Mouse (Mus musculus) CH12.LX (cell line): ENCODE measurements at regions not wholly inside any gene's neighbourhood (a gene's known extent, or its start where the extent isn't known, plus 50 kb on each side); places are given as distances from the start of the nearest gene placed in this dataset.

Experiments used
- DNase-seq: peaks from one replicate; pipeline ENCODE4 v3.0.0-alpha.2; 2013; ENCODE audit errors: extremely low read depth
- H3K27ac ChIP-seq: 2 replicates; pipeline ENCODE4 v1.5.1; 2012; ENCODE audit warnings: low read depth, mild to moderate bottlenecking, control low read depth, moderate library complexity; ENCODE audit not compliant: insufficient read depth
- H3K27me3 ChIP-seq: replicated peaks from 2 replicates; pipeline ENCODE3; 2012; ENCODE audit warnings: inconsistent platforms
- H3K36me3 ChIP-seq, 2 experiments: replicated peaks in 1 of 2; 2 replicates each; pipeline versions ENCODE3 to v1.6.1; 2012; ENCODE audit warnings: inconsistent platforms in 1 of 2, low read length in 1 of 2, mild to moderate bottlenecking in 1 of 2, mixed read lengths in 1 of 2, moderate library complexity in 1 of 2; ENCODE audit not compliant: control insufficient read depth in 1 of 2, insufficient read depth in 1 of 2
- H3K4me1 ChIP-seq, 2 experiments: 2 replicates each; pipeline ENCODE4 v1.6.1; 2012; ENCODE audit warnings: inconsistent platforms in 1 of 2, moderate library complexity in 1 of 2; ENCODE audit not compliant: insufficient read depth in 2 of 2, control insufficient read depth in 1 of 2
- H3K4me2 ChIP-seq: 2 replicates; pipeline ENCODE4 v1.6.1; 2012; ENCODE audit warnings: low read depth, mild to moderate bottlenecking, control low read depth; ENCODE audit not compliant: poor library complexity, insufficient read depth, severe bottlenecking
- H3K4me3 ChIP-seq, 3 experiments: fragments of 150-350 bp in 1 of 3; sonication (generic) in 1 of 3; replicated peaks in 1 of 3; 2 replicates each; pipeline versions ENCODE3 to v1.5.1; 2011 to 2012; ENCODE audit warnings: low read depth in 2 of 3, low read length in 2 of 3, mild to moderate bottlenecking in 2 of 3, moderate library complexity in 2 of 3, control low read depth in 1 of 3, improper control_type of control experiment in 1 of 3, inconsistent platforms in 1 of 3, mixed read lengths in 1 of 3; ENCODE audit not compliant: poor library complexity in 1 of 3
- H3K79me2 ChIP-seq: replicated peaks from 2 replicates; pipeline ENCODE4 v1.6.1; 2012; ENCODE audit warnings: mild to moderate bottlenecking, moderate library complexity; ENCODE audit not compliant: control insufficient read depth, poor library complexity, insufficient read depth, severe bottlenecking; ENCODE audit errors: extremely low read depth
- H3K9ac ChIP-seq: 2 replicates; pipeline ENCODE4 v1.6.1; 2012; ENCODE audit warnings: low read depth, mild to moderate bottlenecking, control low read depth, moderate library complexity; ENCODE audit not compliant: insufficient read depth
- H3K9me3 ChIP-seq: replicated peaks from 2 replicates; pipeline ENCODE3; 2012; ENCODE audit warnings: low read length, inconsistent platforms, mixed read lengths
- BHLHE40 ChIP-seq: IDR thresholded peaks from 2 replicates; pipeline ENCODE4 v1.6.1; 2011; ENCODE audit warnings: mild to moderate bottlenecking, low read depth, low read length, improper control_type of control experiment
- E2F4 ChIP-seq: IDR thresholded peaks from 2 replicates; pipeline ENCODE4 v1.6.1; 2011; ENCODE audit warnings: low read depth, low read length, improper control_type of control experiment; ENCODE audit not compliant: insufficient replicate concordance
- ELF1 ChIP-seq: IDR thresholded peaks from 2 replicates; pipeline ENCODE4 v1.6.1; 2014; ENCODE audit warnings: low read depth, mild to moderate bottlenecking, inconsistent platforms, low read length, improper control_type of control experiment
- HCFC1 ChIP-seq: IDR thresholded peaks from 2 replicates; pipeline ENCODE4 v1.6.1; 2012; ENCODE audit warnings: low read depth, mild to moderate bottlenecking, inconsistent platforms, low read length, improper control_type of control experiment
- IRF4 ChIP-seq: IDR thresholded peaks from 2 replicates; pipeline ENCODE4 v1.6.1; 2014; ENCODE audit warnings: low read depth, mild to moderate bottlenecking, inconsistent platforms, low read length, improper control_type of control experiment
- JUN ChIP-seq: IDR thresholded peaks from 2 replicates; pipeline ENCODE4 v1.6.1; 2011; ENCODE audit warnings: low read depth, mild to moderate bottlenecking, low read length, improper control_type of control experiment, moderate library complexity; ENCODE audit not compliant: insufficient read depth
- JUND ChIP-seq: conservative IDR thresholded peaks from 2 replicates; pipeline ENCODE4 v1.6.1; 2011; ENCODE audit warnings: low read depth, low read length, improper control_type of control experiment
- KAT2A ChIP-seq: IDR thresholded peaks from 2 replicates; pipeline ENCODE4 v1.6.1; 2012; ENCODE audit warnings: low read length, improper control_type of control experiment, inconsistent platforms; ENCODE audit not compliant: insufficient replicate concordance
- MAFK ChIP-seq: IDR thresholded peaks from 2 replicates; pipeline ENCODE4 v1.6.1; 2011; ENCODE audit warnings: low read length, improper control_type of control experiment; ENCODE audit not compliant: insufficient replicate concordance
- MAX ChIP-seq: IDR thresholded peaks from 2 replicates; pipeline ENCODE4 v1.6.1; 2011; ENCODE audit warnings: low read length, improper control_type of control experiment
- MAZ ChIP-seq: IDR thresholded peaks from 2 replicates; pipeline ENCODE4 v1.6.1; 2012; ENCODE audit warnings: low read depth, mild to moderate bottlenecking, inconsistent platforms, low read length, improper control_type of control experiment, moderate library complexity
- MEF2A ChIP-seq: IDR thresholded peaks from 2 replicates; pipeline ENCODE4 v1.6.1; 2014; ENCODE audit warnings: low read depth, mild to moderate bottlenecking, inconsistent platforms, low read length, improper control_type of control experiment, borderline replicate concordance
- MXI1 ChIP-seq: IDR thresholded peaks from 2 replicates; pipeline ENCODE4 v1.6.1; 2011; ENCODE audit warnings: mild to moderate bottlenecking, low read depth, low read length, improper control_type of control experiment
- MYC ChIP-seq: IDR thresholded peaks from 2 replicates; pipeline ENCODE4 v1.6.1; 2011; ENCODE audit warnings: low read depth, mild to moderate bottlenecking, improper control_type of control experiment, low read length
- NELFE ChIP-seq: IDR thresholded peaks from 2 replicates; pipeline ENCODE4 v1.6.1; 2011; ENCODE audit warnings: low read depth, low read length, improper control_type of control experiment
- NRF1 ChIP-seq: IDR thresholded peaks from 2 replicates; pipeline ENCODE4 v1.6.1; 2014; ENCODE audit warnings: low read depth, mild to moderate bottlenecking, inconsistent platforms, low read length, improper control_type of control experiment, moderate library complexity
- POLR2A ChIP-seq: IDR thresholded peaks from 2 replicates; pipeline ENCODE4 v1.6.1; 2011; ENCODE audit warnings: low read depth, mild to moderate bottlenecking, improper control_type of control experiment, low read length
- RAD21 ChIP-seq: IDR thresholded peaks from 2 replicates; pipeline ENCODE4 v1.6.1; 2011; ENCODE audit warnings: low read depth, mild to moderate bottlenecking, low read length, improper control_type of control experiment, moderate library complexity
- TCF12 ChIP-seq: IDR thresholded peaks from 2 replicates; pipeline ENCODE4 v1.6.1; 2014; ENCODE audit warnings: low read depth, mild to moderate bottlenecking, inconsistent platforms, low read length, improper control_type of control experiment
- UBTF ChIP-seq: IDR thresholded peaks from 2 replicates; pipeline ENCODE4 v1.6.1; 2012; ENCODE audit warnings: low read depth, mild to moderate bottlenecking, inconsistent platforms, low read length, improper control_type of control experiment, moderate library complexity
- USF2 ChIP-seq: conservative IDR thresholded peaks from 2 replicates; pipeline ENCODE4 v1.6.1; 2011; ENCODE audit warnings: low read depth, low read length, improper control_type of control experiment
- ZNF384 ChIP-seq: IDR thresholded peaks from 2 replicates; pipeline ENCODE4 v1.6.1; 2012; ENCODE audit warnings: low read depth, low read length, improper control_type of control experiment, inconsistent platforms
- dilution Hi-C: fragments of 300-500 bp; cut with MboI; formaldehyde crosslinking; loops from 2 replicates; pipeline ENCODE4 v1.14.3; 2020; ENCODE audit warnings: low sequenced_read_pairs; ENCODE audit not compliant: extremely low pct_unique_long_range_greater_than_20kb, extremely low pct_ligation_motif_present
- in situ Hi-C: fragments of 300-500 bp; cut with MboI; formaldehyde crosslinking; loops from 3 replicates; pipeline ENCODE4 v1.14.3; 2019; ENCODE audit warnings: low sequenced_read_pairs, low pct_ligation_motif_present, low pct_unique_long_range_greater_than_20kb, mixed read lengths

DNA sequence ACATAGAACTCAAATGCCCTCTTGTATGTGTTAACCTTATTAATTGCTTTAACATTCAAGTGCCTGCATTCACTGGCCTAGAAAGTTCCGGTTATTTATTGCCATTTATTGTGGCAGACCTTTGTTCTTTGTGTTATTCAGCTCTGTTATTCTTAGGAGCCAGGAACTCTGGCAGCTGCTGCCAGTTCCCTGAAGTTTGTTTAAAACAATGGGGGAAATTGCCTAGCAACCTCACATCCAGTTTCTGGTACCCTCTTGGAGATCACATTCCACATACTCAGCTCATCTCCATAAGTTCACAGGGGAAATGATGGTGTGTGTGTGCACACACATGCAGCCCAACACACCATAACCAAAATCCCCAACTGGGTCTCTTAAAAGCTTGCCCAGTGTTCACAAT lies 270.8 kb upstream of the Ctso start:
- Histone ChIP-seq H3K4me1 (no peaks in the 10 kb centered on the region), H3K27me3 (no peaks in the 10 kb centered on the region), H3K9me3 (no peaks in the 10 kb centered on the region), H3K4me2 (no peak overlapping the region), H3K27ac (no peak overlapping the region), H3K9ac (no peak overlapping the region), H3K4me3 (no peak overlapping the region), H3K79me2 (no peaks in the 10 kb centered on the region), H3K36me3 (no peaks in the 10 kb centered on the region)
- dilution Hi-C loops (no loop called here), in situ Hi-C loops (no loop called here)
- TF ChIP-seq MAX (no peak), POLR2A (no peak), JUND (no peak), BHLHE40 (no peak), MYC (no peak), MXI1 (no peak), UBTF (no peak)
- DNase-seq: no peak

GRCm38 (mm10) chr3:81666262-81666661 lies 266.1 kb upstream of the Ctso start:
- Histone ChIP-seq H3K9me3 (no peaks in the 10 kb centered on the region), H3K27me3 (no peaks in the 10 kb centered on the region), H3K79me2 (no peaks in the 10 kb centered on the region), H3K4me2 (no peak overlapping the region), H3K36me3 (no peaks in the 10 kb centered on the region), H3K9ac (no peak overlapping the region), H3K27ac (no peak overlapping the region), H3K4me1 (no peaks in the 10 kb centered on the region), H3K4me3 (no peak overlapping the region)
- TF ChIP-seq MAZ (no peak), MXI1 (no peak), ELF1 (no peak), MAFK (no peak)
- dilution Hi-C loops: no loop called here
- no peak for DNase-seq
- in situ Hi-C loops: no loop called here

GRCm38 (mm10) chr3:81676570-81676969 lies 255.8 kb upstream of the Ctso start:
- dilution Hi-C loops: no loop called here
- TF ChIP-seq KAT2A (no peak), E2F4 (no peak), TCF12 (no peak), RAD21 (no peak), MEF2A (no peak), ZNF384 (no peak), HCFC1 (no peak), JUN (no peak), MAFK (no peak), BHLHE40 (no peak), NELFE (no peak), IRF4 (no peak), NRF1 (no peak), ELF1 (no peak), USF2 (no peak)
- TF ChIP-seq, all 38 proteins: peak for 0

More at GRCm38 (mm10) chr3:81676570-81676969, 255.8 kb upstream of the Ctso start:
- H3K4me3 ChIP-seq: no peak overlapping the region
- 0 out of 4 replicates have a peak, but pooled peaks cover 0 to 3% of the 10 kb centered on the region in 2 experiments for H3K4me1 ChIP-seq
- no peak overlapping the region for H3K9ac ChIP-seq
- DNase-seq: no peak
- H3K27ac ChIP-seq: no peak overlapping the region
- no peak overlapping the region for H3K4me2 ChIP-seq
- H3K27me3 ChIP-seq: no peaks in the 10 kb centered on the region
- no peaks in the 10 kb centered on the region for H3K9me3 ChIP-seq
- in situ Hi-C loops: no loop called here
- no peaks in the 10 kb centered on the region for H3K79me2 ChIP-seq
- no peaks in the 10 kb centered on the region for H3K36me3 ChIP-seq
